Mouse (Mus musculus): ENCODE results near the gene Jag2. TPM values are rescaled to one million over a fixed set of nuclear protein-coding genes. Genes with fewer than 3 reads are reported as not detected.

Jag2 gene
- polyA plus RNA-seq, 1 experiment from 2014 or later, result 17.2 TPM

GRCm38 (mm10) chr12:112959421-112959820, 29.8 kb upstream of the Jag2 start:
- Histone ChIP-seq H3K36me3 (ENCODE audit: control insufficient read depth, insufficient read depth, low read length) (peaks cover 48% of the 10 kb centered on the region), H3K9me3 (ENCODE audit: control insufficient read depth, low read length) (no peaks in the 10 kb centered on the region), H3K27me3 (ENCODE audit: control insufficient read depth, insufficient read depth, low read length) (no peaks in the 10 kb centered on the region), H3K27ac (ENCODE audit: low read depth, low read length) (no peak overlapping the region), H3K4me3 (ENCODE audit: low read depth, low read length) (no peak overlapping the region), H3K9ac (replicated peaks; ENCODE audit: low read depth, low read length) (no peak overlapping the region), H3K4me1 (ENCODE audit: control insufficient read depth, insufficient read depth, low read length) (no peaks in the 10 kb centered on the region), H3K4me2 (ENCODE audit: low read depth, low read length) (no peak overlapping the region)
- ATAC-seq (ENCODE audit: low read depth), result no peak
- WGBS, result 83% methylated on average over 8 of the region's 8 CpGs

GRCm38 (mm10) chr12:112958303-112958702, 28.7 kb upstream of the Jag2 start:
- Histone ChIP-seq H3K36me3 (ENCODE audit: control insufficient read depth, insufficient read depth, low read length) (peaks cover 37% of the 10 kb centered on the region), H3K4me2 (ENCODE audit: low read depth, low read length) (no peak overlapping the region), H3K9me3 (ENCODE audit: control insufficient read depth, low read length) (no peaks in the 10 kb centered on the region), H3K27me3 (ENCODE audit: control insufficient read depth, insufficient read depth, low read length) (no peaks in the 10 kb centered on the region), H3K4me3 (ENCODE audit: low read depth, low read length) (no peak overlapping the region), H3K4me1 (ENCODE audit: control insufficient read depth, insufficient read depth, low read length) (no peaks in the 10 kb centered on the region), H3K27ac (ENCODE audit: low read depth, low read length) (0 out of 2 replicates have a peak overlapping the region, but pooled peaks have one; percentile 22), H3K9ac (replicated peaks; ENCODE audit: low read depth, low read length) (no peak overlapping the region)
- ATAC-seq (ENCODE audit: low read depth), result no peak
- 49% methylated on average over 4 of the region's 4 CpGs for WGBS

- Histone ChIP-seq H3K27me3 (ENCODE audit: control insufficient read depth, insufficient read depth, low read length) (no peaks in the 10 kb centered on the region), H3K27ac (ENCODE audit: low read depth, low read length) (no peak overlapping the region), H3K9ac (replicated peaks; ENCODE audit: low read depth, low read length) (no peak overlapping the region), H3K4me2 (ENCODE audit: low read depth, low read length) (no peak overlapping the region), H3K36me3 (ENCODE audit: control insufficient read depth, insufficient read depth, low read length) (peaks cover 13% of the 10 kb centered on the region; the same call in 1 of the 2 replicates), H3K9me3 (ENCODE audit: control insufficient read depth, low read length) (no peaks in the 10 kb centered on the region), H3K4me1 (ENCODE audit: control insufficient read depth, insufficient read depth, low read length) (peaks cover 6% of the 10 kb centered on the region; the same call in 1 of the 2 replicates), H3K4me3 (ENCODE audit: low read depth, low read length) (no peak overlapping the region)
- ATAC-seq (ENCODE audit: low read depth), result peak; percentile 18; the same call in 1 of the 2 replicates
- 29% methylated on average over 4 of the region's 4 CpGs for WGBS
Observed at GRCm38 (mm10) chr12:112955800-112956199, 26.2 kb upstream of the Jag2 start.

GRCm38 (mm10) chr12:112952926-112953565, 23.5 kb upstream of the Jag2 start:
- Histone ChIP-seq H3K9me3 (ENCODE audit: control insufficient read depth, low read length) (no peaks in the 10 kb centered on the region), H3K36me3 (ENCODE audit: control insufficient read depth, insufficient read depth, low read length) (no peaks in the 10 kb centered on the region), H3K27ac (ENCODE audit: low read depth, low read length) (no peak overlapping the region), H3K27me3 (ENCODE audit: control insufficient read depth, insufficient read depth, low read length) (no peaks in the 10 kb centered on the region), H3K4me1 (ENCODE audit: control insufficient read depth, insufficient read depth, low read length) (peaks cover 13% of the 10 kb centered on the region; the same call in 1 of the 2 replicates), H3K4me2 (ENCODE audit: low read depth, low read length) (no peak overlapping the region), H3K9ac (replicated peaks; ENCODE audit: low read depth, low read length) (no peak overlapping the region), H3K4me3 (ENCODE audit: low read depth, low read length) (no peak overlapping the region)
- WGBS, result 89% methylated on average over 3 of the region's 3 CpGs
- no peak for ATAC-seq (ENCODE audit: low read depth)

- H3K9ac ChIP-seq (replicated peaks; ENCODE audit: low read depth, low read length), result no peak overlapping the region
- no peak overlapping the region for H3K4me2 ChIP-seq (ENCODE audit: low read depth, low read length)
- H3K27ac ChIP-seq (ENCODE audit: low read depth, low read length), result no peak overlapping the region
- peaks cover 13% of the 10 kb centered on the region; the same call in 1 of the 2 replicates for H3K4me1 ChIP-seq (ENCODE audit: control insufficient read depth, insufficient read depth, low read length)
- no peak overlapping the region for H3K4me3 ChIP-seq (ENCODE audit: low read depth, low read length)
- WGBS, result 56% methylated on average over 8 of the region's 8 CpGs
- H3K9me3 ChIP-seq (ENCODE audit: control insufficient read depth, low read length), result no peaks in the 10 kb centered on the region
- no peak for ATAC-seq (ENCODE audit: low read depth)
- H3K36me3 ChIP-seq (ENCODE audit: control insufficient read depth, insufficient read depth, low read length), result no peaks in the 10 kb centered on the region
- H3K27me3 ChIP-seq (ENCODE audit: control insufficient read depth, insufficient read depth, low read length), result no peaks in the 10 kb centered on the region
Observed at GRCm38 (mm10) chr12:112952433-112952832, 22.9 kb upstream of the Jag2 start.

GRCm38 (mm10) chr12:112951150-112951842, 21.7 kb upstream of the Jag2 start:
- Histone ChIP-seq H3K27ac (ENCODE audit: low read depth, low read length) (peak overlapping the region; percentile 83), H3K4me2 (ENCODE audit: low read depth, low read length) (peak overlapping the region; percentile 77), H3K9me3 (ENCODE audit: control insufficient read depth, low read length) (no peaks in the 10 kb centered on the region), H3K36me3 (ENCODE audit: control insufficient read depth, insufficient read depth, low read length) (no peaks in the 10 kb centered on the region), H3K27me3 (ENCODE audit: control insufficient read depth, insufficient read depth, low read length) (no peaks in the 10 kb centered on the region), H3K4me1 (ENCODE audit: control insufficient read depth, insufficient read depth, low read length) (peaks cover 13% of the 10 kb centered on the region; the same call in 1 of the 2 replicates), H3K9ac (replicated peaks; ENCODE audit: low read depth, low read length) (peak overlapping the region; percentile 72), H3K4me3 (ENCODE audit: low read depth, low read length) (no peak overlapping the region; the same call in 1 of the 2 replicates)
- ATAC-seq (ENCODE audit: low read depth), result no peak
- 17% methylated on average over 7 of the region's 7 CpGs for WGBS

- H3K9me3 ChIP-seq (ENCODE audit: control insufficient read depth, low read length), result no peaks in the 10 kb centered on the region
Observed at GRCm38 (mm10) chr12:112950761-112951129, 21.2 kb upstream of the Jag2 start.

GRCm38 (mm10) chr12:112950040-112950760, 20.6 kb upstream of the Jag2 start:
- Histone ChIP-seq H3K4me1 (ENCODE audit: control insufficient read depth, insufficient read depth, low read length) (peaks cover 13% of the 10 kb centered on the region; the same call in 1 of the 2 replicates), H3K27me3 (ENCODE audit: control insufficient read depth, insufficient read depth, low read length) (no peaks in the 10 kb centered on the region), H3K36me3 (ENCODE audit: control insufficient read depth, insufficient read depth, low read length) (no peaks in the 10 kb centered on the region), H3K4me2 (ENCODE audit: low read depth, low read length) (peak overlapping the region; percentile 77), H3K27ac (ENCODE audit: low read depth, low read length) (peak overlapping the region; percentile 83), H3K4me3 (ENCODE audit: low read depth, low read length) (peak overlapping the region; percentile 46), H3K9ac (replicated peaks; ENCODE audit: low read depth, low read length) (peak overlapping the region; percentile 72), H3K9me3 (ENCODE audit: control insufficient read depth, low read length) (no peaks in the 10 kb centered on the region)
- peak; percentile 91 for ATAC-seq (ENCODE audit: low read depth)
- under 1% methylated on average over 55 of the region's 58 CpGs for WGBS

More at GRCm38 (mm10) chr12:112950761-112951129, 21.2 kb upstream of the Jag2 start:
- H3K9ac ChIP-seq (replicated peaks; ENCODE audit: low read depth, low read length), result peak overlapping the region; percentile 72
- no peaks in the 10 kb centered on the region for H3K36me3 ChIP-seq (ENCODE audit: control insufficient read depth, insufficient read depth, low read length)
- peak; percentile 49 for ATAC-seq (ENCODE audit: low read depth)
- H3K4me1 ChIP-seq (ENCODE audit: control insufficient read depth, insufficient read depth, low read length), result peaks cover 13% of the 10 kb centered on the region; the same call in 1 of the 2 replicates
- peak overlapping the region; percentile 83 for H3K27ac ChIP-seq (ENCODE audit: low read depth, low read length)
- no peaks in the 10 kb centered on the region for H3K27me3 ChIP-seq (ENCODE audit: control insufficient read depth, insufficient read depth, low read length)
- 4% methylated on average over 6 of the region's 6 CpGs for WGBS
- H3K4me2 ChIP-seq (ENCODE audit: low read depth, low read length), result peak overlapping the region; percentile 77
- H3K4me3 ChIP-seq (ENCODE audit: low read depth, low read length), result peak overlapping the region; percentile 46
